In the genomic region with DNA sequence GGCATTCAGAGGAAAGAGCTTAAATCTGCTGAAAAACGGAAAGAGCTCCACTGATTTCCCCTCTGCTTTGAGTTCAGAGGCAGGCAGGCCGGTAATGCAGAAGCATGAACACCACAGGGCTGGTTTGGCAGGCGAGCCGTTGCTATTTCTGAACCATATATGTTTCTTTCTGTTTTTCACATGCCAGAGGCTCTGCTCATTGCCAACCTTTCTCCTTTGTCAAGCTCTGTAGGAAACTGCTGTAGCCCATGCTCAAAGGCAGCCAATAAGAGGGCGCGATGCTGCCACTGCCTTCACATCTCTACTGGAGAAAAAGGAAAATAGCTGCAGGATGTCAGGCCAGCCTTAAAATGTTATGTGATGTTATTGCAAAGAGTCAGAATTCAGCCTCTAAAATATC, we compare ENCODE assay signal across 11 mouse cellular contexts.
A peak's percentile ranks its signal among the peaks of the same experiment; 100 is the strongest.
DNase-seq lines count a peak whose midpoint lies in the region; ATAC-seq and TF ChIP-seq lines count a peak whose summit lies in the region.
"Had no signal": no experiment of that assay in that cellular context is flagged by ENCODE, and none has a peak within 500 bp of the region (broad histone marks: within the 10 kb centered on the region; RNA-seq: fewer than 3 reads in every experiment).

No protein-coding gene starts in this region.

- ATAC-seq in cerebellum, adult (ENCODE audit: insufficient number of reproducible peaks, low FRiP score, low TSS enrichment): peak; percentile 52; the same call in 1 of the 2 replicates
- ATAC-seq in intestine, postnatal 0 days: no peak
- ATAC-seq: liver, postnatal 0 days had no signal

- WGBS in intestine, postnatal 0 days: 88% methylated on average over 6 of the region's 6 CpGs

- no peaks in the 10 kb centered on the region for H3K27me3 ChIP-seq in intestine, postnatal 0 days (replicated peaks; ENCODE audit: control insufficient read depth, insufficient read depth, low read length)
- H3K27me3 ChIP-seq: neural tube, embryonic 12.5 days had no signal

- DNase-seq in cerebellum, adult 18-20 months: no peak
- peak; percentile 29 to 46 for DNase-seq in left cerebral cortex, adult 18-20 months (ENCODE audit: low spot score in 2 of 2)
- no peak for DNase-seq in left cerebral cortex, adult 11 months (ENCODE audit: low spot score)
- DNase-seq in left cerebral cortex, postnatal 10 days (ENCODE audit: extremely low spot score in 1 of 2, low spot score in 2 of 2): peak; percentile 36 to 50
- peak; percentile 33 for DNase-seq in right cerebral cortex, postnatal 4 days
- no peak for DNase-seq in kidney, postnatal 36 days
- DNase-seq: heart, adult 18-20 months; liver, postnatal 0 days had no signal

- no peak overlapping the region for H3K4me2 ChIP-seq in intestine, postnatal 0 days (replicated peaks; ENCODE audit: low read depth)
- H3K4me2 ChIP-seq: neural tube, embryonic 12.5 days had no signal

- no peaks in the 10 kb centered on the region for H3K36me3 ChIP-seq in intestine, postnatal 0 days (ENCODE audit: control insufficient read depth, insufficient read depth)
- H3K36me3 ChIP-seq: neural tube, embryonic 12.5 days had no signal

- intact Hi-C loops in left cerebral cortex, postnatal 10 days (cut with DNase I): no loop called here

- H3K4me3 ChIP-seq in intestine, postnatal 0 days (ENCODE audit: low read depth, low read length): no peak overlapping the region
- H3K4me3 ChIP-seq: neural tube, embryonic 12.5 days had no signal

- H3K9me3 ChIP-seq in intestine, postnatal 0 days (ENCODE audit: control insufficient read depth): no peaks in the 10 kb centered on the region
- H3K9me3 ChIP-seq: neural tube, embryonic 12.5 days had no signal

- H3K4me1 ChIP-seq in intestine, postnatal 0 days (replicated peaks; ENCODE audit: control insufficient read depth, insufficient read depth, low read length): no peaks in the 10 kb centered on the region
- H3K4me1 ChIP-seq: neural tube, embryonic 12.5 days had no signal

- H3K9ac ChIP-seq in intestine, postnatal 0 days (ENCODE audit: low read depth, low read length): no peak overlapping the region
- H3K9ac ChIP-seq: liver, postnatal 0 days; neural tube, embryonic 12.5 days had no signal

- no peak overlapping the region for H3K27ac ChIP-seq in intestine, postnatal 0 days (ENCODE audit: low read depth, low read length)
- H3K27ac ChIP-seq: neural tube, embryonic 12.5 days had no signal

- no peak for TF ChIP-seq CTCF in intestine, postnatal 0 days (IDR thresholded peaks at IDR 0.05; ENCODE audit: low read depth)

Comparison
In these comparisons a context has a peak if more than half of its experiments do, and no peak if none do; other contexts are left out.
1. DNase-seq: peak in left cerebral cortex, adult 18-20 months (2 of 2), left cerebral cortex, postnatal 10 days (2 of 2) and right cerebral cortex, postnatal 4 days (single experiment); none in cerebellum, adult 18-20 months (0 of 2), left cerebral cortex, adult 11 months (single experiment) and kidney, postnatal 36 days (0 of 2).